Mouse (Mus musculus) small intestine, adult 2 months (tissue): Measurements from ENCODE around the gene Dtx2. TPM values are rescaled to one million over a fixed set of nuclear protein-coding genes. Genes with fewer than 3 reads are reported as not detected.

Source experiments
- H3K27ac ChIP-seq: fragments of 200-500 bp; 2 replicates; pipeline ENCODE4 v1.5.1; 2012; ENCODE audit warnings: low read depth, low read length, control low read depth, inconsistent platforms; ENCODE audit not compliant: insufficient read depth
- H3K27me3 ChIP-seq: fragments of 200-500 bp; 2 replicates; pipeline ENCODE4 v1.6.1; 2012; ENCODE audit warnings: mild to moderate bottlenecking, moderate library complexity, low read length, inconsistent platforms; ENCODE audit not compliant: control insufficient read depth, insufficient read depth
- H3K36me3 ChIP-seq: fragments of 200-500 bp; 2 replicates; pipeline ENCODE4 v1.6.1; 2012; ENCODE audit warnings: mild to moderate bottlenecking, low read length, control low read depth, inconsistent platforms; ENCODE audit not compliant: control insufficient read depth, insufficient read depth
- H3K4me1 ChIP-seq: fragments of 200-500 bp; 2 replicates; pipeline ENCODE4 v1.6.1; 2012; ENCODE audit warnings: low read length, inconsistent platforms, mixed read lengths; ENCODE audit not compliant: control insufficient read depth, insufficient read depth, insufficient read length
- H3K4me3 ChIP-seq: fragments of 200-500 bp; 2 replicates; pipeline ENCODE4 v1.5.1; 2012; ENCODE audit warnings: low read depth, mild to moderate bottlenecking, control low read depth, inconsistent platforms, low read length, moderate library complexity
- CTCF ChIP-seq: fragments of 200-500 bp; IDR thresholded peaks from 2 replicates; pipeline ENCODE4 v1.5.1; 2012; ENCODE audit warnings: low read depth, mild to moderate bottlenecking, control low read depth, inconsistent platforms, low read length, moderate library complexity, mixed read lengths; ENCODE audit not compliant: insufficient replicate concordance, insufficient read length; ENCODE audit errors: extremely low read depth
- POLR2A ChIP-seq: fragments of 200-500 bp; IDR thresholded peaks from 2 replicates; pipeline ENCODE4 v1.6.1; 2012; ENCODE audit warnings: low read depth, mild to moderate bottlenecking, control low read depth, inconsistent platforms, low read length, moderate library complexity
- WGBS: fragments of 180-500 bp; shearing (Covaris S2); methylation state at CpG from one replicate; pipeline ENCODE4 v1.1.7; 2018; 5-methylcytosine and 5-hydroxymethylcytosine counted together
- polyA plus RNA-seq: library from polyadenylated mRNA; depleted of rRNA; stranded (reverse); fragments of >200 nt; gene quantifications from 2 replicates; pipeline ENCODE4 v1.2.3, GENCODE M21; 2012

Gene Dtx2
- polyA plus RNA-seq, 1 experiment, result 17.6 TPM

GRCm38 (mm10) chr5:135974365-135974764, 20.2 kb upstream of the Dtx2 start, which contains the start of gene Ssc4d:
Ssc4d (minus strand) TSS chr5:135974531.
- Histone ChIP-seq H3K4me3 (no peak within 1 kb of the TSS), H3K27ac (no peak within 1 kb of the TSS), H3K36me3 (no peaks in the 10 kb centered on the region), H3K4me1 (no peaks in the 10 kb centered on the region), H3K27me3 (no peaks in the 10 kb centered on the region)
- TF ChIP-seq POLR2A, result no peak
- TF ChIP-seq CTCF, result no peak
- WGBS, result 28% methylated on average over 9 of the region's 9 CpGs

- WGBS, result 92% methylated on average over 8 of the region's 8 CpGs
- TF ChIP-seq CTCF (no peak), POLR2A (no peak)
- no peaks in the 10 kb centered on the region for H3K36me3 ChIP-seq
- H3K27me3 ChIP-seq, result no peaks in the 10 kb centered on the region
- no peak overlapping the region for H3K4me3 ChIP-seq
- H3K4me1 ChIP-seq, result no peaks in the 10 kb centered on the region
- no peak overlapping the region for H3K27ac ChIP-seq
Observed at GRCm38 (mm10) chr5:135975893-135976668, 18.5 kb upstream of the Dtx2 start.

- TF ChIP-seq CTCF, result no peak
- TF ChIP-seq POLR2A, result no peak
- WGBS, result 83% methylated on average over 5 of the region's 5 CpGs
Observed at GRCm38 (mm10) chr5:135979381-135979780, 15.2 kb upstream of the Dtx2 start.

GRCm38 (mm10) chr5:135979904-135980303, 14.7 kb upstream of the Dtx2 start, which contains the start of gene Zp3:
Zp3 (plus strand) TSS chr5:135980099.
- TF ChIP-seq CTCF (no peak), POLR2A (no peak)
- H3K4me3 ChIP-seq, result no peak within 1 kb of the TSS
- no peaks in the 10 kb centered on the region for H3K36me3 ChIP-seq

More at GRCm38 (mm10) chr5:135979381-135979780, 15.2 kb upstream of the Dtx2 start:
- H3K36me3 ChIP-seq, result no peaks in the 10 kb centered on the region
- no peaks in the 10 kb centered on the region for H3K27me3 ChIP-seq
- no peak overlapping the region for H3K4me3 ChIP-seq
- no peak overlapping the region for H3K27ac ChIP-seq
- no peaks in the 10 kb centered on the region for H3K4me1 ChIP-seq

GRCm38 (mm10) chr5:135982398-135982797, 12.2 kb upstream of the Dtx2 start:
- H3K27me3 ChIP-seq, result no peaks in the 10 kb centered on the region
- no peak overlapping the region for H3K4me3 ChIP-seq
- no peak for TF ChIP-seq POLR2A
- TF ChIP-seq CTCF, result peak; percentile 78; the same call in 1 of the 2 replicates
- no peak overlapping the region for H3K27ac ChIP-seq
- H3K36me3 ChIP-seq, result no peaks in the 10 kb centered on the region
- H3K4me1 ChIP-seq, result no peaks in the 10 kb centered on the region
- WGBS, result 41% methylated on average over 6 of the region's 6 CpGs

More at GRCm38 (mm10) chr5:135979904-135980303, 14.7 kb upstream of the Dtx2 start, which contains the start of gene Zp3:
- 54% methylated on average over 8 of the region's 8 CpGs for WGBS
- H3K4me1 ChIP-seq, result no peaks in the 10 kb centered on the region
- H3K27ac ChIP-seq, result no peak within 1 kb of the TSS
- H3K27me3 ChIP-seq, result no peaks in the 10 kb centered on the region

- Histone ChIP-seq H3K36me3 (no peaks in the 10 kb centered on the region), H3K4me3 (no peak overlapping the region), H3K27ac (no peak overlapping the region), H3K4me1 (no peaks in the 10 kb centered on the region), H3K27me3 (no peaks in the 10 kb centered on the region)
- TF ChIP-seq POLR2A (no peak), CTCF (no peak)
- WGBS, result 71% methylated on average over 6 of the region's 6 CpGs
Observed at GRCm38 (mm10) chr5:135984546-135985044, 10.0 kb upstream of the Dtx2 start.

- Histone ChIP-seq H3K4me1 (no peaks in the 10 kb centered on the region), H3K4me3 (no peak overlapping the region), H3K27ac (no peak overlapping the region), H3K27me3 (no peaks in the 10 kb centered on the region), H3K36me3 (no peaks in the 10 kb centered on the region)
- WGBS, result 53% methylated on average over 11 of the region's 11 CpGs
- TF ChIP-seq CTCF, result no peak
- no peak for TF ChIP-seq POLR2A
Observed at GRCm38 (mm10) chr5:135987248-135987647, 7.4 kb upstream of the Dtx2 start.
